ENCODE assay signal across 8 mouse cellular contexts in the genomic region with DNA sequence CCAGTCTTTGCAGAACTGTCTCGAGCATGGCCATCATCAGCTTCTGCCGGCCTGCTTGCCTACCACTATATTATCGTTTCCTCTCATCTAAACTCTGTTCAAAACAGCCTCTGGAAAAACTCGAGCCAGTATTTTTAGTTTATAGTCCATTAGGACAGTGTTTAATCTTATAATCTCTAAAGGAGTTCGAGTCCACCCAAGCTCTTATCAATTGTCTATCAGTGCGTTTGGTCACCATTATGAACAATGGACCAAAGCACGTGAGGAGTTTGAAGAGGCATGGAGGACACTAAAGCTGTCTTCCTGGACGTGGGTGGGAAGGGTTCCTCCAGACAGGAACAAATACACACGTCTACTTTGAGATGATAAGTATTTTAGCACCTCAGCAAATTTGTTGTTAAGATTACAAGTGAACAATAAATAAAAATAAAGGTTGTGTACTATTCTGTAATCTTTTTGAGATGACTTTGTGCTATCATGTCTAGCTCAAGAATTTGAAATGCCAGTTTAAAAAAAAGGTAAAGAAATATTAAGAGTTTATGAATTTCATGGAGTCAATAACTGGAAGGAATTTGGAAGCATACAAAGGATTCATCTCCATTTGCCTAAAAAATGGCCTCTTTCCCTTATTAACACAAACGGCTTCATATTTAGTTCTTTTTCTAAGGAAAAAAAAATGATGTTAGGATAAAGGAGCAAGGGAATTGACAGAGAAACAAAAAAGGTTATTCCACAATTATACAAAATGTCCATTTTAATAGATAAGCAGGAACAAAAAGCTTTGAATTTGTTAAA. TPM values are rescaled to one million over a fixed set of nuclear protein-coding genes. Genes with fewer than 3 reads are reported as not detected.
A peak's percentile ranks its signal among the peaks of the same experiment; 100 is the strongest.
DNase-seq lines count a peak whose midpoint lies in the region; ATAC-seq and TF ChIP-seq lines count a peak whose summit lies in the region.

No protein-coding gene starts in this region.

- no peak for DNase-seq in left cerebral cortex, adult 2 months (ENCODE audit: extremely low spot score in 1 of 2, low spot score in 2 of 2)
- DNase-seq in left cerebral cortex, postnatal 10 days (ENCODE audit: extremely low spot score in 1 of 2, low spot score in 2 of 2), result no peak
- DNase-seq in limb, embryonic 10.5 days (ENCODE audit: low spot score), result no peak
- no peak for DNase-seq in layer of hippocampus, postnatal 36 days
- no peak for DNase-seq in layer of hippocampus, adult 18-20 months (ENCODE audit: low spot score in 2 of 2)
- no peak for DNase-seq in left cerebral cortex, postnatal 4 days

- ATAC-seq in embryonic facial prominence, embryonic 13.5 days (ENCODE audit: insufficient number of reproducible peaks, insufficient read depth, low FRiP score, low TSS enrichment, low read depth), result no peak
- no peak for ATAC-seq in neural tube, embryonic 15.5 days (ENCODE audit: low FRiP score)

- 38% methylated on average over 10 of the region's 10 CpGs for WGBS in embryonic facial prominence, embryonic 13.5 days
- 68% methylated on average over 10 of the region's 10 CpGs for WGBS in limb, embryonic 10.5 days
- 9% methylated on average over 10 of the region's 10 CpGs for WGBS in neural tube, embryonic 15.5 days

- H3K27ac ChIP-seq in left cerebral cortex, adult 2 months, result peak overlapping the region; percentile 100
- no peak overlapping the region; the same call in 1 of the 2 replicates for H3K27ac ChIP-seq in embryonic facial prominence, embryonic 13.5 days
- peak overlapping the region; percentile 100; the same call in 1 of the 2 replicates for H3K27ac ChIP-seq in limb, embryonic 10.5 days
- peak overlapping the region; percentile 77 for H3K27ac ChIP-seq in neural tube, embryonic 15.5 days (replicated peaks)

- intact Hi-C loops in left cerebral cortex, adult 2 months (cut with DNase I), result no loop called here
- intact Hi-C loops in left cerebral cortex, postnatal 10 days (cut with DNase I), result no loop called here
- intact Hi-C loops in left cerebral cortex, postnatal 4 days (cut with DNase I), result no loop called here

- H3K9me3 ChIP-seq in embryonic facial prominence, embryonic 13.5 days, result no peaks in the 10 kb centered on the region
- no peaks in the 10 kb centered on the region for H3K9me3 ChIP-seq in limb, embryonic 10.5 days (replicated peaks)
- no peaks in the 10 kb centered on the region for H3K9me3 ChIP-seq in neural tube, embryonic 15.5 days (replicated peaks)

- peaks cover 25% of the 10 kb centered on the region for H3K4me1 ChIP-seq in embryonic facial prominence, embryonic 13.5 days
- peaks cover 14% of the 10 kb centered on the region for H3K4me1 ChIP-seq in limb, embryonic 10.5 days
- peaks cover 37% of the 10 kb centered on the region for H3K4me1 ChIP-seq in neural tube, embryonic 15.5 days

- peak overlapping the region; percentile 32 for H3K9ac ChIP-seq in embryonic facial prominence, embryonic 13.5 days
- peak overlapping the region; percentile 34 for H3K9ac ChIP-seq in neural tube, embryonic 15.5 days (replicated peaks)

- TF ChIP-seq CTCF in left cerebral cortex, adult 2 months (IDR thresholded peaks at IDR 0.05), result no peak

- H3K27me3 ChIP-seq in embryonic facial prominence, embryonic 13.5 days, result no peaks in the 10 kb centered on the region
- no peaks in the 10 kb centered on the region for H3K27me3 ChIP-seq in limb, embryonic 10.5 days (ENCODE audit: low read depth, poor library complexity, severe bottlenecking)
- H3K27me3 ChIP-seq in neural tube, embryonic 15.5 days (replicated peaks), result no peaks in the 10 kb centered on the region

- peak overlapping the region; percentile 99 for H3K4me3 ChIP-seq in left cerebral cortex, adult 2 months
- peak overlapping the region; percentile 98 for H3K4me3 ChIP-seq in embryonic facial prominence, embryonic 13.5 days
- peak overlapping the region; percentile 73 for H3K4me3 ChIP-seq in limb, embryonic 10.5 days
- peak overlapping the region; percentile 42 for H3K4me3 ChIP-seq in neural tube, embryonic 15.5 days (replicated peaks)

- peaks cover 4% of the 10 kb centered on the region; the same call in 1 of the 2 replicates for H3K36me3 ChIP-seq in embryonic facial prominence, embryonic 13.5 days
- peaks cover 13% of the 10 kb centered on the region for H3K36me3 ChIP-seq in limb, embryonic 10.5 days
- H3K36me3 ChIP-seq in neural tube, embryonic 15.5 days, result 0 out of 2 replicates have a peak, but pooled peaks cover 2% of the 10 kb centered on the region

- peak overlapping the region; percentile 83 for H3K4me2 ChIP-seq in embryonic facial prominence, embryonic 13.5 days
- H3K4me2 ChIP-seq in neural tube, embryonic 15.5 days, result peak overlapping the region; percentile 71

RNA-seq across cellular contexts. Expression of a gene that starts 3.0 kb away (rescaled TPM):
- total RNA-seq in left cerebral cortex, adult 2 months (2021), result 100 to 1,000 TPM; 101 to 102 TPM
- 100 to 1,000 TPM; 126 TPM for total RNA-seq in left cerebral cortex, postnatal 10 days (2021)
- 123 and 126 TPM in 2 replicates for polyA plus RNA-seq in embryonic facial prominence, embryonic 13.5 days (2015; fragmentation: Nextera tagmentation; extraction: Ambion mirVana)
- polyA plus RNA-seq in limb, embryonic 10.5 days (2016; fragmentation: Nextera tagmentation; extraction: Ambion mirVana), result 70.0 and 95.4 TPM in 2 replicates
- 137 and 147 TPM in 2 replicates for polyA plus RNA-seq in neural tube, embryonic 15.5 days (2015; fragmentation: Nextera tagmentation; extraction: Ambion mirVana)
- total RNA-seq in layer of hippocampus, postnatal 36 days (2021), result 10 to 100 TPM; 90.9 to 92.2 TPM
- total RNA-seq in layer of hippocampus, adult 18-20 months (2021), result 10 to 100 TPM; 81.4 to 84.0 TPM
- 100 to 1,000 TPM; 150 to 156 TPM for total RNA-seq in left cerebral cortex, postnatal 4 days (2021)

Comparison
In these comparisons a context has a peak if more than half of its experiments do, and no peak if none do; other contexts are left out.
1. H3K4me3 ChIP-seq: peak in every context shown above with its lines; median percentile 99 in left cerebral cortex, adult 2 months; 98 in embryonic facial prominence, embryonic 13.5 days; 73 in limb, embryonic 10.5 days; 42 in neural tube, embryonic 15.5 days.